Mouse (Mus musculus) right cerebral cortex, adult 18-20 months (tissue): ENCODE data around the gene Nfic.

ENCODE experiments used
- DNase-seq: peaks from one replicate; pipeline ENCODE4 v3.0.0; 2022; ENCODE audit warnings: mixed read lengths

Nfic gene

DNA sequence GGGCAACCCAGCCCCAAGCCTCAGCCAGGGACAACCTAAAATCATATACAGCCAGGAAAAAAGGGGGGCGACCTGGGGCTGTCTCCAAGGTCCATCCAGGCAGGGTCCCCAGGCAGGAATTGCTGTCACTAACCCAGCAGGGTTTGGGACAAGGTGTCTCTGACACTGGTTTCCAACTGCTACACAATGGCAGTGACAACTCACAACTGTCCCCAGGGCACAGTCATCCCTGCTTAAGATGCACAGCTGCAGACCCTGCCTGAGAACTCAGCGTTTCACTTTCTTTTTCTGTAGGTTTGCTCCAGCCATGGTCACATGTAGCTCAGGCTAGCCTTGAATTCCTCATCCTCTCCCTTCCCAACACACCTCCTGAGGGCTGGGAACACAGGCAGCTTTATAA is 26.3 kb downstream of the Nfic start:
- DNase-seq = no peak

DNA sequence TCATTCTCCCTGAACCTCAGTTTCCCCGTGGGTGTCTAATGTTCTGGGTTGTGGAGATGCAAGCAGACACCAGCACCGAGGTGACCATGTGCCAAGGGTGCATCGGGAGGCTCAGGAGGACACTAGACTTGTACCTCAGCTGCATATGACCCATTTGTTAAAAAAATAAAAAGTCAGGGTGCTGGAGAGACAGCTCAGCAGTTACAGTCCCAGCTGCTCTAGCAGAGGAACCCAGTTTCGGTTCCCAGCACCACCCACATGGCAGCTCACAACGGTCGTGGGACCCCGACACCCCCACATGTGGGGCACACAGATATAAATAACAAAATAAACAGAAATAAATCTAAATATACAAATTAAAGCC is 26.9 kb downstream of the Nfic start:
- no peak for DNase-seq

DNA sequence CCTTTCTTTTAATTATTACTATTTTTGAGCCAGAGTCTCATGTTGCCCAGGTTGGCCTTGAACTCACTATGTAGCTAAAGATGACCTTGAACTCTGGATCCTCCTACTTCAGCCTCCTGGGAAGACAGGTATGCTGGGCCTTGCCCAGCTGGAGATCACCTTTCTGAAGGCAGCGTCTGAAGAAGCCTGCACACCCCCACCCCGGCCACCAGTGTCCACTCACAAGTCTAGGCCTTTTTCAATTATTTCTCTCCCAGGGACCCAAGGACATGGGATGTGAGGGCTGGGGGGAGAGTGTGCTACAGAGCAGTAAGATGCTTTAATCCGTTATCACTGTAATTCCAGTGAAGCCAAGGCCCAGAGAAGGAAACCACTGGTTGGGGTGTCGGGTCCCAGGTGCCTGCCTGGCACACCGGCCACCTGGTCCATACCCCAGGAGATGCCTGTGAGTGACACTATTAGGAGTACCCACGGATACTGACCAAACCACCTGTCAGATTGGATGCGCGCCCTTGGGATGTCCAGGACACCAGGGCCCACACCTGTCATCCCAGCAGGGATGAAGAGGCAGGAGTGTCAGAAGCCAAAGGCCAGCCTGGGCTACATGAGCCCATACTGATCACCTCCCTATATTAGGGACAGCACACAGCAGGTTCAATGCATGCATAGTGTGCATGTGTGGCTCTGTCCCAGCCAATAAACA is 27.5 kb downstream of the Nfic start:
- DNase-seq = no peak

DNA sequence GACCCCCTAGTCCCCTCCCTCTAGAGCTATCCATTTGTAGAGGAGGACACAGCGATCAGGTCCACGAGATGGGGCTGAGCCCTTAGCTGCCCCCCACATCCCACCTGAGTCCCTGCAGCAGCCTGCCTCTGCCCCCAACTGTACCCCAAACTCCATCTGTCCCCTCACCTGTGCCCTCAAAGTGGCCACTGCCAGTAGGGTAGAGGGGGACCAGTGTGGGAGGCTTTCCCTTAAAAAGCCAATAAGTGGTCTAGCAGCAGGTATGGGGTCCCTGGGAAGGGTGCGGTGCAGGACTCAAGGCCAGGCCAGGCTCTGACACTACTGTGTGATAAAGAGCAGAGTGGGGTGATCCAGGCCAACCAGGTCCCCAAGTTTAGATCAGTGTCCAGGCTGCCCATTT is 28.1 kb downstream of the Nfic start:
- DNase-seq = no peak

DNA sequence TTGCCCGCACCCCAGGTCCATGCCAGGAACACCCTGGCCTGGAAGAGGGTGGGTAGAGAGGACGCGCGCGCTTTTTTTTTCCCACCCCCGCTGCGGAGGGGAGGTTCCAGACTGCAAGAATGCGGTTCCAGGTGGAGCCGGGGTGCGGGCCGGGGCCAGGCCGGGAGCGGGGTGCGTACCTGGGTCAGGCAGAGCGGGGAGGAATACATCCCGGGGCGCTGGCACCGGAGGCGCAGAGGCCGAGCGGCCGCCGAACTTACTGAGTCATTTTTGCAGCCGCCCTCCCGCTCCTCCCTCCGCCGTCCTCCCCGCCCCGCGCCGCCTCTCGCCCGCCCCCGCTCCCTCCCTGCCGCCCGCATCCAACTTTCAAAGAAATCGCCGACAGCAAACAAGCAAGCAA is 28.5 kb downstream of the Nfic start:
- DNase-seq = no peak

DNA sequence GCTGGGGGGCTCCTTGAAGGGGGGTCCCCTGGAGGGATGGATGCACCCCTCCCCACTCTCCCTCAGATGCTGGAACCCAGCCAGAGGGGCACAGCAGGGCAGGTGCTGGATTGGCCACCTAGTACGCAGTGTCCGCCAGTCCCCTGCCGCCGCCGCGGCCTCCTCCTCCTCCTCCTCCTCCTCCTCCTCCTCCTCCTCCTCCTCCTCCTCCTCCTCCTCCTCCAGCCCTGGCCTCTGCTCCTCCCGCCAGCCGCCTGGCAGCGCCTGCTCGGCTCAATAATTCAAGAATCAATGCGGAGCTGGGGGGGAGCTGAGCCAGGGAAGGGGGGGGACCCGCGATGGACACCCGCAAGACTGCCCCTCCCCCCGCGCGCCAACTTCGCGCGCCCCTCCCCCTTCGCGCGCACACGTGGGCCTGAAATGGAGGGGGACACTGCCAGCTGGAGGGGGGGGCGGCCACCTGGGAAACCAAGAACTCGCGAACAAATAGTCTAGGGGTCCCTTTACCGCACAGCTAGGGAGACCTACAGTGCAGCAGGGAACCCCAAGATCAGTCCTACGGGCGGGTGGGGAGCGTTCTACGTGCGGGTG is 29.3 kb downstream of the Nfic start:
- no peak for DNase-seq

DNA sequence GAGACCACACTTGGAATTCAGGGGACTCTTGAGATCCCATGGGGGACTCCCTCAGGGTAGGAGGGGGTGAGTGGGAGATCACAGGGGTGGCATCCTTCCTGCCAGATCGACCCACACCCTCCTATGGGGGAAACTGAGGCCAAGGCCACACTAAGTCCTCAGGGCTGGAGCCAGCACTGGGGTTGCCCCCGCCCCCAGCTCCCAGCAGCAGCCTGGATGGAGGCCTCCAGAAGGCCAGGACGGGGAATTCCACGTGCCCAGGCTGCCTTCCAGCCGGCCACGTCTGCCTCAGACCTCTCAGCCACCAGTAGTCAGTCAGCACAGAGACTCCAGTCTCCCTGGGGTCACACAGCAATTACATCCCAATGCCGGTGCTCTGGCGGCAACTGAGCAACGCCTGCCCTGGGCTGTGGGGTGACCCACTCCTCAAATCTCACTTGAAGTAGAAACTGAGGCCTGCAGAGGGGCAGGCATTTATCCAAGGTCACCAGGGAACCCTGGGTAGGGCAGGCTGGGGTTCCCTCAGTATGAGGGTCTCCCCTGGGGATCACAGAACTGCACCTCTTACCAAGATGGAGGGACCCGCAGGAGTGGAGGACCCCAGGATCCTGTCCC is 30.1 kb downstream of the Nfic start:
- DNase-seq = no peak

DNA sequence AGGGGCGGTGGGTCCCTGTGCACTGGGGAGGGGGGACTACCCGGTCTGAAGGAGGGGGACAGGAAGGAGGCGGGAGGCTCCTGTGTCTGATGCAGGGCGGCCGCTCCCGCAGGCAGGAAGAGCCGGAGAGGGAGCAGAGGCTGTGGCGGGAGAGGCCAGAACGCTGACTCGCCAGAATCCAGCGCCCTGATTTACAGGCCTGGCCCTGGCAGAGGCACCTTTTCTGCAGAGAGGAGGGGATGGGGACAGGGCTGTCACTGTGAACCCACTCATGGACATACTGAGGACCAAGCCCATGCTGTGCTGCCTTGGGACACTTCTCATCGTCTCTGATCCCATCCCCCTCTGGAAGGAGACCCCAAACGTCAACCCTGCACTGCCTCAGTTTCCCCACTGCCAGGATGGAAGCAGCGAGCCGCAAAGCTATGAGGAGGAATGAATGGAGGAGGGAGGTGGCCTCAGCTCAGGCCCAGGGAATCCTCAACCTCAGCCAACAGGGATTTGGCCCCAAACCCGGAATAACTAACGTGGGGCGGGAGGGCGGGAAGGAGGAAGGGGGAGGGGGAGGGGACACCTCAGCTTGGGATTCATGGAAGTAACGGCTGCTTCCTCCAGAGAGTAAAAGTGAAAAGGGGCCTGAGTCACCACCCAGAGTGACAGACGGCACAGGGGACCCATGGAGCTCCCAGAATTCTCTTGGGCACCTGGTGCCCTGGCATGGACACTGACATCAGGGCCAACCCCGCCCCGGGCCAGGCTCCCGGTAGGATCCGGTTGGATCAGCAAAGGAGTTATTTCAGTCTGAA is 31.0 kb downstream of the Nfic start:
- DNase-seq = no peak

DNA sequence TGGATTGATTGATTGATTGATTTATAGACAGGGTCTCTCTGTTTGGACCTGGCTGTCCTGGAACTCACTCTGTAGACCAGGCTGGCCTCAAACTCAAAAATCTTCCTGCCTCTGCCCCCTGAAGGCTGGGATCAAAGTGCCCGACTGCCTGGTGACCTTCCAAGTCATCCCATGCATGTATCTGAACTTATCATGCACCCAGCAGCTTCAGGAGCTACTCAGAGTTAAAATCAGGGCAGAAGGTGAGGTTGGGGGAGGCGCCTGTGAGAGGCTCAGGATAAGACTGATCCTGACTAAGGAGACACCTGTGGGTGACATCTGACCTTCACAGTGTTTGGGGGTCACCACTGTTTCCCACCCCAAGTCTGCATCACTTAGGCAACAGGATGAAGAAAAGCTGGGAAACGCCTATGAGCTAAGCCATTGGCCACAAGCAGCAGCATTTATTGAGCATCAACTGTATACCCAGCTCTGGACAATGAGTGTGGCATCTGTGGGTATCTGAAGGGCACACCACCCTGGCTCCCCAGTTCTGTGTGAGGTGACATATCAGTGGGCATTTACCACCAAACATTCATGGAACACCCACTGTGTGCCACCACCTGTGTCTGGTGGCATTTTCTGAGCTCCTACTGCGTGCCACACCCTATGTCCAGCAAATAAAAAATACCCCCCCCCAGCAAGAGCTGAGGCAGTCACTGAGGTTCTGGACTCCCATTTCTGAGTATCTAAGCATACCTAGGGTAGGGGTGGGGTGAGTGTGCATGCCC is 31.8 kb downstream of the Nfic start:
- no peak for DNase-seq

DNA sequence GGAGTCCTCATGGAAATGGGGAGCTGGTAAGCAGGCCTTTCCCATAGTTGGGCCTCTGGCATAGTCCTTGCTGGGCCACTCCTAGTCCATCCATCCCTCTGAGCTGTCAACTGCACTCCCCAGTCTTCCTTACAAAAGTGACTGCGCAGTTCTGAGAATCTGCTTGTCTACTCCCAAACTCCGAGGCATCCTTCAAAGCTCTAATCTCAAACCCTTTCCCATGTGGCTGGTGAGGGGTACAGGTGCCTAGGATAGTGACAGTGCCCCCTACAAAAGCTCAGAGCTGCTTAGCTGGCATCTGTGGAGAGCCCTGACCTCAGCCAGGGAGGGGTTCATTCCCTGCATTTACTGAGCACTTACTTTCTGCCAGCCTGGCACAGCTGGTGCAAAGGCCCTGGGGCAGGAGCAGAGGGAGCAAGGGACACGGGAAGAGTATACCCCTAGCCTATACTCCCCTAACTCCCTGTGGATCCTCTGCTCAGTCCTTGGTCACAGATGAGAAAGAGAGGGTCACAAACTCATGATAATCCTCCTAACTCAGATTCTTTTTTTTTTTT is 32.7 kb downstream of the Nfic start:
- no peak for DNase-seq

DNA sequence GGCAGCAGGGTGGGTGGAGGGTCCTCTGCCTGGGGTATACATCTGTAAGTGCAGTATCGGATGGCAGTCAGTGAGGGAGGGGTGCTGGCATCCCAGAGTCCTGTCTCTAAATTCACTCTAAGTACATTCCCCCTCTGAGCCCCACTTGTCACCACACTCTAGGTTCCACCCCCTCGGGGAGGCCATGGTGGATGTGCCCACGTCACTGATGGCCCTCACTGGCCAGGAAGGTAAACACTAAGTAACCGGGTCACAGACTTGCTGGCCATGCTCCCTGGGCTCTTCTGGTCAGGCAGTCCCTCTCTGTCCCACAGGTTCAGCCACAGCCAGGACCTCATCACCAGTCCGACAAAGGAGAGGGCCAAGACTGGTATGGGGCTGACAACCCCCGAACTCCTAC is 33.2 kb downstream of the Nfic start:
- DNase-seq = no peak

DNA sequence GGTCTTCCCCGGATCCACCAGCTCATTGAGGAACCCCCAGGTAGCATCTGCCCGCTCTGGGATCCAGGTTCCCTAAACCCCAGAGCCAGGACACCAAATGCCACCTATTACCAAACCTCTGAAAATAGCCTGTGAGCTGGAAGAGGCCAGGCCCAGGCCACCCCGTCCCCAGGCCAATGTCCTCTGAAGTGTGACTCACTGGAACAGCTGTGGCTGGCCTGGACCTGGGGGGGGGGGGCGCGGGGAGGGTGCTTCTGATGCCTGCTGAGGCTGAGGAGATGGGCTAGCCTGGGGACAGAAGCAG is 33.7 kb downstream of the Nfic start:
- no peak for DNase-seq

DNA sequence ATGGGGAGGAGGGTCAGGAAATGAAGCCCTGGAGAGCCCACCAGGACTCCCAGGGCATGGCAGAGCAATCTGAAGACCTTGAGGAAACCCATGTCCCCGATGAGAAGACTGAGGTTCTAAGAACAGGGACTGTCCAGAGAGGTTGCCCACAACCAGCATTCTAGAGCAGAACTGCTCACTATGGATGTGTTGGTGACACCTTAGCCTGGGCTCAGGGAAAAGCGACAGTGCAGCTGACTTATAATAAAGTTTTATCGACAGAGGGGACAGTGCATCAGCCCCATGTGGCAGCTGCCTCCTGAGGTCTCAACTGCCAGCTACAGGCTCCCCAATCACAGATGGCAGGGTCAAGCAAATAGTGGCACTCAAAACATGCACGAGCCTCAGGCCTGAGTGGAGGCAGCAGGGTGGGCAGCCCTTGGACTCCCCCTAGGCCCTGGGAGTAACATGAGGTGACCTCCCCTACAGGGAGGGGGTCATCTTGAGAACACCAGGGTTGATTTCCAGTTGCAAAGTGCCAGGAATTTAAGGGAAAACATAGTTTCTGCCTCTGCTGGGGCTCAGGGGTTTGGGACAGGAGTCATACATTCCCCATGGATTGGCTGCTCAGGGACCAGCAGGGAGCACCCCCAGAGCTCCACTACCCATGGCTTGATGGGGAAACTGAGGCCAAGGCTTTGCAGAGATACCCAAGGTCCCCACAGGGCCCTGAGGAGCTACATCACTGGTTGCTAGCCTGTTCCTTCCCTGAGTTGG is 34.2 kb downstream of the Nfic start:
- DNase-seq = no peak

DNA sequence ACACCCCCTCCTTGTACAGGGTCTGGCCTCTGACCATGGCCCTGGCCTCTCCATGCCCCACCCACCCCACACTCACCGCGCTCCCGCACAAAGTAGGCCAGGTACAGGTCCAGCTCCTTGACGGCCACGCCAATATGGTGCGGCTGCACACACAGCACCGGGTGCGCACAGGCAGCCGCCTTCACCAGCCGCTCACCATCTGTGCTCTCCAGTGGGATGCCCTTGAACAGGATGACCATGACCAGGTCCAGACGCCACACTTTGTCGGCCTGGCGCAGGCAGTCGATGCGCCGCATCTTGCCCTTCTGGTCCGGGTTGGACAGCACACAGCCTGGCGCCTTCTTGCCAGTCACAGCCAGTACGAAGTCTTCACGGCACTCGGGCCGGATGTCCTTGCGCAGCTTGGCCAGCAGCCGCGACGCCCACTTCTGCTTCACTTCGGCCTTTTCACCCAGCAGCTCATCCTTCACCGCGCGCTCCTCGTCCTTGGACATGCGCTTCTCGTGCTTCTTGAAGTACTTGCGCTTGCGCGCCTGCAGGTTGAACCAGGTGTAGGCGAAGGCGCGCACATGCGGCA is 35.2 kb downstream of the Nfic start:
- no peak for DNase-seq

DNA sequence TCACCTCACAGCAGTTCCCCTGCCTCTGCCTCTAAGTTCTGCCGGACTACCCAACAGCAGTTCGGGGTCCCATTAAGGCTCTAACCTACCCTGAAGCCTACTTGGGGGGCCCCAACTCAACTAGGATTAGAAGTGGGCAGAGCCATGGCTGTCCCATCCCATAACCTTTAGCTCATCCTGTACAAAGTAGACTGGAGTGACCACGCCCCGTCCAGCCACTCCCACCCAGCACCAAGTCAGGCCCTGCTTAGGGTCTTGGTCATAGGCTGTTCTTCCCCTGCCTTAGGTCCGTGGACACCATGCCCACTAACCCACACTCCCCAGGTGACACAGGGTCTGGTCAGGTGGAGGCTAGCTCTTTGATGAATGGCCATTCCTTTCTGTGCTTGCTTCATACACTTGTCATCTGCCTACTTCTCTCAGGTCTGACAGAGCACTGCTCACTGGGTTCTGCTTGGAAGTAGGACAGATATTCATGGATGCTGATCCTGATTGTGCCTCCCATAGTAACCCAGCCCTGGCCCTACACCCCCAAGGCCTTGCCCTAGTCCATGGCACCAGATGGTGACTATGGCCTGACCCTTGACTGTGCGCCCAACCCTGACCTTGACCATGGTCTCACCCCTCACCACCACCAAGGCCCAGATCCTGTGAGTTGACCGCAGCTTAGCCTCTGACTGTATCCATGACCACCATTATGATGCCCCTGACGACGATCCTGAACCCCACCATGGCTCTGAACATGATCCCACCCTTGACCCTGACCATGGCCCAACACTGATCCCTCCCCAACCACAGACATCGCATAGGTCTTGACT is 36.1 kb downstream of the Nfic start:
- DNase-seq = no peak

DNA sequence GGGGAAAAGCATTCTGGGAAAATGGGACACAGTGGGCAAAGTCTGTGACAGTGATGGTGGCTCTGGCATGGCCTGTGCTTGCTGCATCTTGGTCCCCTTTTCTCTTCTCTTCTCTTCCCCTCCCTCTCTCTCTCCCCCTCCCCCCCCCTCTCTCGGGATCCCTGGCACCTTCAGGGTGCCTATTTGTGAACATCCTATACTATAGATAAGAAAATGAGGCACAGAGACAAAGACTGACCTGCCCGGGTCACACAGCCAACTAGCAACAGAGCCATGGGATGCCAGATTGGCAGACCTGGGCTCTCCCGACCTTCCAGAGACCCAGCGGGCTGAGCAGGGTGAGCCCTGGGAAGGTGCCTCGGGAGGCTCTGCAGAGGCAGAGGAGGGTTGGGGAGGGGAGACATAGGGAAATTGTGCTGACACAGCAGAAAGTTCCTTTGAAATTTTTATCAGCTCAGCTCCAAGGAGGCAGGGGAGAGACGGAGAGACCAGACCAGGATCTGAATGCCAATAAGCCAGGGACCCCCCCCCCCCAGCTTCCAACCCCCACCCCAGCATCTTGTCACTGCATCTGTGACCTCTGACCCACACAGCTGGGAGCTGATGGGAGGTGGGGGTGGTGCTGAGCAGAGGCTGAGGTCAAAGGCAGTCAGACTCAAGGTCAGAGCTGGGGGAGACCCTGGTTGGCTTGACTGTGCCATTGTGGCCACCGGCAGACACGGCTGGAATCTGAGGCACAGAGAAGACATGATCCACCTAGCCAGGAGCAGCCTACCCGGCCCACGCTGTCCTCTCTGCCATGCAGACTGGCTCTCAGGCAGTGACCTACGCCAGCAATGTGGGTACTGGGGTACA is 37.0 kb downstream of the Nfic start:
- DNase-seq = no peak

DNA sequence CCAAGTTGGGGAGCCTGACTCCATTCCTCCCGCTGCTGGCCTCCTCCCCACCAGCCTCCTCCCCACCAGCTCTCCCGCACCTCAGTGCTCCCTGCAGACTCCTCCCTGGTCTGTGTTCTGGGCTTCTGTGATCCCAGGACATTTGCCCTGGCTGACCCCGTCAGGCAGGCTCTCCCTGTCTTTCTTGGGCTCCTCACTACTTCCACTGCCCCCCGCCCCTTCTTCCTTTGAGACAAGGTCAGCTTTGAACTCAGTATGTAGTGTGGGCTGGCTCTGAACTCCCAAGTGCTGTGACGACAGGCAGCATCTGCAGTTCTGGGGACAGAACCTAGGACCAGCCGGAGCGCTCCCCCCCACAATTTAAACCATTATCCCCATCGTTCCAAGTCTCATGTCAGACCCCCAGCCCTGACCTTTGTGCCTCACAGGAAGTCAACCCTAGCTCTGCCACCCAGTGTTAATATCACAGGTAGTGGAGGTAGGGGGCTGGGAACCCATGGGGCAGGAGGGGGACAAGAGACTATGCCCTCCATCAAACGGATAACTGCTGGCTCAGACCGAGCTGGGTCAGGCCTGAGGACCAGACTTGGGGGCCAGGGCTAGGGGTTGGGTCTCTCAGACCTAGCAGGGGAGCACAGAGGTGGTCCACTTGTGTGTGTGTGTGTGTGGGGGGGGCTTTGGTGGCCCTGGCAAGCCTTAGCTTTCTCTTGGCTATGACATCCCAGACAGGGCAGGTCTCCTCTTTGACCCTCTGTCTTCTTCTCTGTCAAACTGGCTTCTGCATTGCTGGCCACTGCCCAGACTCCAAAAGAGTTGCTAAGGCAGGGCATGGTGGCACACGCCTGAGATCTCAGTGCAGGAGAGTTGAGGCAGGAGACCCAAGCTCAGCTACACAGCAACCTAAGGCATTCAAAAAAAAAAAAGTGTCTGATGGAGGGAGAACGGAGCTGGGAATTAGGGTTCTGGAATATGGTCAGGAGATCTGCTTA is 37.9 kb downstream of the Nfic start:
- no peak for DNase-seq

DNA sequence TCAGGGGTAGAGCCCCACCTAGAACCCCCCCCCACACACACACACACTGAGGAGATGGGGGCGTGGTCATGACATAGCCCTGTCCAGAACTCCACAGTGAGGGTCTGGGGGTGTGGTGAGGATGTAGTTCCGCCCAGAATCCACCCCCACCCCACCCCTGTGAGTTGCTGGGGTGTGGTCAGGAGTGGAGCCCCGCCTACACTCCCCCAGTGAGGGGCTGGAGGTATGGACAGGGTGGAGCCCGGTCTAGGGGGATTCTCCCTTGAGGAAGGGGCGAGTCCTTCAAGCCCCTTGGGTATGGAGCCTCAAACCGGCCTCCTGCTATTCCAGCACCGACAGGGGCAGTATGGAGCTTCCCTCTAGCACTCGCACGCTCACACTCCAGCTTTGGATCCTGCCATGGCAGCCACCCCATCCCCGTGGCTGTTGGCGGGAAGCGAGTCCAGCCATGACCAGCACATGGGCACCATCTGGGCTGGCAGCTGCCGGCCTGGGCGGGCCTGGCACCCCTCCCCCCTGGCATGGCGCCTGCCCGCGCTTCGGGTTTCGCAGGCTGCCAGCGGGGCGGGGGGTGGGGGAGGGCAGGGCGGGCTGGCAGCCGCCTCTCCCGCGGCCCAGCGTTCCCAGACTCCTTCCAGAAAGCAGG is 38.7 kb downstream of the Nfic start:
- DNase-seq = peak; percentile 92
